Mouse (Mus musculus): Measurements from ENCODE around the gene Kat8.

Gene Kat8

DNA sequence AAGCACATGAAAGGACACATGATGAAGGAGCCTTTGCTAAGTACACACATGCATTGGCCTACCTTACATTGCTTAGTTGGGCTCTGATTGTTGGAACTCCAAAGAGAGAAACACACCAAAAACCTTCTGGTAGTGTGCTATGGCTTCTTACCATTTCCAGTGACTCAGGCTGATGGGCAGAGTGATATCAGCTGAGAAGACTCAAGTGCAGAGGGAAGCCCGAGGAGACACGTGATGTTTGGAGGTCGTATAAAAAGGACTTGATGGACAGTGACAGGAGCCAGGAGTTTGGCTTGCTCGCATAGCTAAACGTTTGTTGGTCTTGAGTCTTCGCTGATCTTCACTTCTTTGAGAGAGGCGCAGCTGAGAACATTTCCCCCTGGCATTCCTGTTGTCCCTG lies 14.8 kb upstream of the Kat8 start:
- DNase-seq (ENCODE audit: low spot score in 2 of 2): no peak

DNA sequence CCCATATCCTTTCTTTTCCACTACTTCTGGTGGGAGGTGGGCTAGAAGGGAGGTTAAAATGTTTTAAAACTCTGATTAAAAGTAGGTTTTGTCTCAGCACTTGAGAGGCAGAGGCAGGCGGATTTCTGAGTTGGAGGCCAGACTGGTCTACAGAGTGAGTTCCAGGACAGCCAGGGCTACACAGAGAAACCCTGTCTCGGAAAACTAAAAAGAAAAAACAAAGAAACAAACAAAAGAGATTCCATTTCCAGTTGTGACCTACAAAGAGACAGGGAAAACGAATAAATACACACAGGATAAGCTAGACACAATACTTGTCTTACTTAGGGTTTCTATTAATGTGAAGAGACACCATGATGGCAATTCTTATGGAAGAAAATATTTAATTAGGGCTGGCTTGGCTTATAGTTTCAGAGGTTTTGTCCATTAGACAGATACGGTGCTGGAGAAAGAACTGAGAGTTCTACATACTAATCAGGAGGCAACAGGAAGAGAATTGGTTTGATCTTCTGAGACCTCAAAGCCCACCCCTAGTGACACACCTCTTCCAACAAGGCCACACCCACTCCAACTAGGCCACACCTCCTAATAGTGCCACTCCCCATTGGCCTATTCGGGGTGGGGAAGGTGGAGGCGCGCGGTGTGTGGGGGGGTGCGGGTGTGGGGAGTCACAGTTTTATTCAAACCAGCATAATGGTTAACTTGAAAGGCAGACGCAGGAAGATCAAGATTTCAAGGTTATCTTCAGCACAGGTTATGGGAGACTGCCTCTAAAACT lies 13.9 kb upstream of the Kat8 start:
- no peak for DNase-seq (ENCODE audit: low spot score in 2 of 2)

DNA sequence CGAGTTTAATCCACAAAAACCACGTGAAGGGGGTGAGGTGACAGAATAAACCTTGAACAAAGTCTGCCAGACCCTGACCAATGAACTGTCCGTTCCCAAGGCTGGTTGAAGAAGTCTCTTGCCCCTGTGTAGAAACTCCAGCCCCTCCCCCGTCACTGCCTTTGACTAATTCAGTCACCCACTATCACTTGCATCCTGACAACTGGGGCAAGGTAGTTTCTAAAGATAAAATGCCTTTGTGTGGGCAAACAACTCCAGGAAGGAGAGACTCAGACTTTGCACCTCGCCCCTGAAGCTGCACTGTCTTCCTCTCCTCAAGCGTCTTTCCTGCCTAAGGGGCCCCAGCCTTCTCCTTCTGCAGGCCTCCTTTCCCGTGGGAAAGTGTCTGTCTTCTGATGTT lies 12.3 kb upstream of the Kat8 start:
- DNase-seq (ENCODE audit: low spot score in 2 of 2): no peak

DNA sequence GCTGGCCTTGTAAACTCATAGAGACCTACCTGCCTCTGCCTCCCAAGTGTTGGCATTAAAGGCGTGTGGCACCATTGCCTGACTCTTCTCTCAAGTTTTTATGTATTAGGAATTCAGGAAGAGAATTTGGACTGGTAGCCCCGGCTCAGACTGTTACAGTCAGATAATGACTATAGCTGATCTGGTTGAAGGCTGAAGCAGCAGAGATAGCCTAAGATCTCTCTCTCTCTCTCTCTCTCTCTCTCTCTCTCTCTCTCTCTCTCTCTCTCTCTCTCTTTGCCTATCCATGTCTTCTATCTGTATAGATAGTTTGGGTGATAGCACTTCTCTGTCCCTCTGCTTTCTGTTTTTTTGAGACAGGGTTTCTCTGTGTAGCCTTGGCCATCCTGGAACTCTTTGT lies 10.5 kb upstream of the Kat8 start:
- DNase-seq (ENCODE audit: low spot score in 2 of 2): no peak

DNA sequence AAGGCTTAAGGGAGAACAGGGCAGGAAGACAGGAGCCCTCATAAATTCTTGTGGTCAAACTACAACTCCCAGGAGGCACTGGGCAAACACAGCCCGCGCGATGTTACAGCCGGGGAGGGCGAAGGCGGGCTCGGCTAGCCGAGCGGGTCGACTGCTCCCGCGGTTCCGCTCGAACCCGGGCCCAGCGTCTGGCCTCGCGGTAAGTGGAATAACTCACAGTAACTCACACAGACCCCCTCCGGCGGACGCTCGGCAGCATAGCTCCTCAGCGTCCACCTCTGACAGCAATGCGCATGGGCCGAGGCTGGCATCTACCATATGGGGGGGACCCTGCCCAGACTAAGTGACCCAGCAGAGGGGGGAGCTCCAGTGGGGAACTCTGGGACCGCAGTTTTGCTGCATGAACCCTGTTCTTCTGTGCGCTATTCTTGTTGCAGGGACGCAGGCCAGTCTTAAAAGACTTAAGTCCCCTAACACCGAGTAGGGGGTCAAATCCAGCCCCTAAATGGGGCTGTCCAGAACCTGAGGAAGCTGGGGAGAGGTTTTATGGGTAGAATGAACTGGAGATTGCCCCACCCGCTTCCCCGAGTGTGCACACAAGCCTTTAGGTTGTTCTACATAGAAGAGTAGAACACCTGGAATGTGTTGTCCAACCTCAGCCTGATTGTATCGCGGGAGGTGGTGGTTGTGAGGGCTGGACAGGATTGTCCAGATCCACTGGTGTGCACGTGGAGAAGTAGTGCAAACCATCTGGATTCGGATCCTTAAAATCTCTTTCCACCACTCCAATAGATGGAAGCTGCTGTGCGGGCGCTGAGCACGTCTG lies 8.1 kb upstream of the Kat8 start, which contains the start of gene Bckdk:
TSS of gene Bckdk (plus strand) at position 112 of the 826 bp plus-strand sequence.
- peak; percentile 74 to 75 for DNase-seq (ENCODE audit: low spot score in 2 of 2)

DNA sequence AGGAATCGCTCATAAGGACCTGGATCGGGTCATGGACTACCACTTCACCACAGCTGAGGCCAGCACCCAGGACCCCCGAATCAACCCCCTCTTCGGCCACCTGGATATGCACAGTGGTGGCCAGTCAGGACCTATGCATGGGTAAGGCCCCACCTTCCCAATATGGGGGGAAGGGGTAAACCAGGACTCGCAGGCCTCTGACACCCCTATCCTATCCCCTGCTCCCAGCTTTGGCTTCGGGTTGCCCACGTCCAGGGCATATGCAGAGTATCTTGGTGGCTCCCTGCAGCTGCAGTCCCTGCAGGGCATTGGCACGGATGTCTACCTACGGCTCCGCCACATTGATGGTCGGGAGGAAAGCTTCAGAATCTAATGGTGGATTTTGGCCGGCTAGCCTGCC lies 4.4 kb upstream of the Kat8 start:
- no peak for DNase-seq (ENCODE audit: low spot score in 2 of 2)

DNA sequence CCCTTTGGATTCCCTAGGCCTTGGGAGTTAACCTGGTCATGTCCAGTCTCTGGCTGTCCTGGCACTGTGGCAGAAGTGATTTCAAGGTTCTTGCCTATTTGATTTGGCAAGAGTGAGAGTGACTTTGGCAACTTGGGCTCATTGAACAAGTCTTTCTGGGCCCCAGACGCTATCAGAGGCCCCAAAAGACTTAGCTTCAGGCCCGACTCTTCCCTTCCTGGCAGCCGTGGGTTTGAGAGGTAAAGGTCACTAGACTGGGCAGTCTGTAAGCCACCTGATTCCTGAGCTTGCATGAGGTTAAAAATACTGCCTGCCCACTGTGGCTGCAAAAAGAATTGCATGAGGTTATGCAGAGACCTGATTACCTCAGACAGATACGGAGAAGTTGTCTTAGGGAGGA lies 3.7 kb upstream of the Kat8 start:
- DNase-seq (ENCODE audit: low spot score in 2 of 2): no peak

DNA sequence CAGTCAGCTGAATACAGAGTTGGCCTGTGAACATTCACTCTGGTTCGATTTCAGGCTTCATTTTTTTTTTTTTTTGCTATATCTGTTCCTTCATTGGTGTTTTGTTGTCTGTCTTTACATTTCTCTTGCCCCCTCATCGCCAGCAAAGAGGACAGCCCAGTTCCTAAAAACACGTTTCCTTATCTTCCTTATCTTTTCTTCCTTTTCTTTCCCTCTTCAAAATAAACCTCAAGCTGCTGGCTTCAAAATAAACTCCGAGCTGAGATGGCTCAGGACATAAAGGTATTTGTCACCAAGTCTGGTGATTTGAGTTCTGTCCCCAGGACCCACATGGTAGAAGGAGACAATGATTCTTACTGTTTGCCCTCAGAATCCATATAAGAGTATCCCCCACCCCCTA lies 622 bp downstream of the Kat8 start:
- no peak for DNase-seq (ENCODE audit: low spot score in 2 of 2)

DNA sequence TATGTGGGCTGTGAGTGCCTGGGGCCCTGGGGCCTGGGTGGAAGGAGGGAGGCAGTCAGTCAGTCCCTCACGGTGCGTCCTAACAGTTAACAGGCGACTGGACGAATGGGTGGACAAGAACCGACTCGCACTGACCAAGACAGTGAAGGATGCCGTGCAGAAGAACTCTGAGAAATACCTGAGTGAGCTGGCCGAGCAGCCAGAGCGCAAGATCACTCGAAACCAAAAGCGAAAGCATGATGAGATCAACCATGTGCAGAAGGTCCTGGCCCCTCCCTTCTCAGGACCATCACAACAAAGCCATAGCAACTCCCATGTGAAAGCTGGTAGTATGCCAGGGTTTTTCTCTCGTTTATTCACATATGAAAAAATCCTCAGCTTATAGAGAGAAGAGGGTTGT lies 3.0 kb downstream of the Kat8 start:
- DNase-seq (ENCODE audit: low spot score in 2 of 2): no peak

DNA sequence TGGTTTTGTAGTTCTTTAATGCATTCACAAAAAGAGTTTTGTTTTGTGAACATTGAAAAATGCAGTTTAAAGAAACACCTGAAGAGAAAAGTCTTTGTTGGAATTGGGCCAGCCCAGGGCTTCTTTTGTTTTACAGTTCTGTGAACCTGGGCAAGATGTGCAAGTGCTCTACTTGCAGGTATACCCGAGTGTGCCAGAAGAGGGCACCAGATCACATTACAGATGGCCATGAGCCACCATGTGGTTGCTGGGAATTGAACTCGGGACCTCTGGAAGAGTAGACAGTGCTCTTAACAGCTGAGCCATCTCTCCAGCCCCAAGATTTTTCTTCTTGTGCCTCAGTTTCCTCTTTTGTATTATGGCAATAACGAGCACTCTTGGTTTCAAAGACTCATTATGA lies 5.9 kb downstream of the Kat8 start:
- DNase-seq (ENCODE audit: low spot score in 2 of 2): no peak

DNA sequence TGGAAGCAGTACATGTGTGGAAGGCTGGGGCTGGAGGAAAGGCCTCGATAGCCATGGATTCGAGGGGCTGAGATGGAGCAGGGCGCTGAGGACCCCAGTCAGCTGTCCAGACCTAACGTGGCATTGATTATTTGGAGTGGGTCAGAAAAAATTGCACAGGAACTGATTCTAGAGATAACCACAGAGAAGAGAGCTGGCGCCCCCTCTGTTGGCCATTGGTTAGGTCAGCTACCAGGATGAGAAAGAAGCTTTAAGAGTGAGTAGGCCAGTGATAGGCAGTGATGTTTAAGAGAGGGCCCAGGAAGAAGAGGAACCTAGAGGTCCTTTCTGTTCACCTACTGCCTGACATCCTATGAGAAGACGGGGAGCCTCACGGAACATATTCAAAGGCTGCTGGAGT lies 7.0 kb downstream of the Kat8 start:
- no peak for DNase-seq (ENCODE audit: low spot score in 2 of 2)

DNA sequence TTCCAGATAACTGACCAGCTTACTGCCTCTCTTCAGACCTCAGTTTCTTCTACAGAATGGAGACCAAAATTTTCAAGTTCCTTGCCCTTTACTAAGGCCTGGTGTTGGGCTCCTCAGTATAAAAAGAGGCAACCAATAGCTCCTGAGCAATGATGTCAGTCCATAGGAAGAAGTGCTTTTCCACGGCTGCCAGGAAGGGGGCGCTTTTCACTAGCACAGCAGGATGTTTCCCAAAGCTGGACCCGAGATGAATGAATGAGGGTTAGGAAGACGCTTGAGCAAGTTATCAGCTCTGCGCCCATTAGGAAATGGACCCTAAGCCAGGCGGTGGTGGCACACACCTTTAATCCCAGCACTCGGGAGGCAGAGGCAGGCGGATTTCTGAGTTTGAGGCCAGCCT lies 9.2 kb downstream of the Kat8 start:
- DNase-seq (ENCODE audit: low spot score in 2 of 2): no peak

DNA sequence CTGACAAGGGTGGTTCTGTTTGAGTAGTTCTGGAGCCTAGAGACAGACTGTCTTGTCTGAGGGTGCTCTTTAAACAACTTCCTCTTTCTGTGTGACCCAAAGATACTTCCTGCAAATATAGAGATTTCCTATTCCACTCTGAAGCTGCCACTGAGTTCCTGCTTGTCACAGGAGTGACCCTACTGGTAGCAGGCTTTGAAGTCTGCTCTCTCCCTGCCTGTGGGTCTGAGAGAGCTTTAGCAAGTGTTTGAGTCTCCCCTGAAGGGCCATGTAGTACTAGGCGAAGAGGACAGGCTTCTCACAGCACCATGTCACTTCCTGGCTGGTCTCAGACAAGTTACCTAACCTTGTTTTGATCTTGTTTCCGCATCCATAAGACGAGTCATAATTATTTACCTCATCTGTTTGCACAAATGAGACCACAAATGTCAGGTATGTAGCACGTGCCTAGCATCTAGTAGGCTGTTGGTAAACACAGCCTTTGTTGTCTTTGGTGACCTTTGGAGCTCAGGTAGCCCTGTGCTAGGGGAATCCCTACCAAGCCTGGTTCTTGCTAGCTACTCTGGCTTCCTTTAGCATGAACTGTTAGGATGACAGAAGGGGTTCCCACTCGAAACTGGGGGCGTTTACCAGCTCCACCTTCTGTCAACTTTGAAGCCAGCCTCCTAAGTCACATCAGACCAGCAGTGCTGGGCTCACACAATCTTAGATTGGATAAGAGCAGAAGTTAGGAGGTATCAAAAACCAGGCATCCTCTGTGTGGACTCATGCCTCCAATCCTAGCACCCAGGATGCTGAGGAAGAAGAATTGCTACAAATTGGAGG lies 10.3 kb downstream of the Kat8 start:
- no peak for DNase-seq (ENCODE audit: low spot score in 2 of 2)

DNA sequence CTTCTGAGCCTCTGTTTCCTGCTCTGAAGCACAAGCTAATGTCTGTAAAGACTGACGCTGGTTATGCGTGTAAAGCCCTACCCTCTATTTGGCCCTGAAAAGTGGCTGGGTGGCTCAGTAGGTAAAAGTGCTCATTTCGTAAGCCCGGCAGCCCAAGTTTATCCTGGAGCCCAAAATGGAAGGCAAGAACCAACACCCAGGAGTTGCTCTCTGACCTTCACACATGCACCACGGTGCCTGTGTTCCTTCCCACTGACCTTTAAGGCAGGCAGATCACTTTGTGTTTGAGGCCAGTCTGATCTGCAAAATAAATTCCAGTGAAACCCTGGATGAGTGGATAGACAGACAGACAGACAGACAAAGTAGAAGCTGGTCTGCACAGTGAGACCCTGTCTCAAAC lies 11.4 kb downstream of the Kat8 start:
- no peak for DNase-seq (ENCODE audit: low spot score in 2 of 2)

DNA sequence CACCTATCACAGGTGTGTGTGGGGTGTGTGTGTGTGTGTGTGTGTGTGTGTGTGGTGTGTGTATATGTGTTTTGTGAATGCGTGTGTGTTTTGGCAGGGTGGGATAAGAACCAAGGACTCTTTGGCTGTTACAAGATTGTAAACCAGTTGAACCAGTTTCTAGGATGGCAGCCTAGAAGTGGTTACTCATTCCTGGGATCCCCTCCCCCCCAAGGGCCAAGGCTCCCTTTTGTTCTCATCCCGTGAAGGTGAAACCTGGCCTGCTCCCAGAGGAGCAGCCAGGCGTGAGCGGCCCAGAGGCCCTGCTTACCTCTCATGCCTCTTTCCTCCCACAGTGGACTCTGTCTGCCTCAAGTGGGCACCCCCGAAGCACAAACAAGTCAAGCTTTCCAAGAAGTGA lies 12.9 kb downstream of the Kat8 start:
- no peak for DNase-seq (ENCODE audit: low spot score in 2 of 2)

DNA sequence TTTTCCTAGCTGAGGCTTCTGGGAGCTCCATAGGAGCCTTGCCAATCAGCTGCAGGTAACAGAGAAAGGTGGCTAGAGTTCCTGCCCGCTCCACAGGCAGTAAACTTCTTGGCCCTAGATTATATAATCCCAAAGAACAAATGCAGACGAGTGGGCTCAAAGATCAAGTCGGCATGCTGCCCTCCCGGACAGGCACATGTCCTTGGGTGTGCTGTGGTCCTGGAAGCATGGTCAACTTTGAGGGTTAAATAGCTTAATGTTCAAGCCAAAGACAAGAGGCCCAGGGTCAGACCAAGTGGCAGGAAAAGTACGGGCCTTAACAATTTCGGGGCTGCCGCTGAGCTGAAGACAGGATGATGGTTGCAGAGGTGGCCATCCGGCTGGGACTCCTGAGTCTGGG lies 13.8 kb downstream of the Kat8 start:
- no peak for DNase-seq (ENCODE audit: low spot score in 2 of 2)

DNA sequence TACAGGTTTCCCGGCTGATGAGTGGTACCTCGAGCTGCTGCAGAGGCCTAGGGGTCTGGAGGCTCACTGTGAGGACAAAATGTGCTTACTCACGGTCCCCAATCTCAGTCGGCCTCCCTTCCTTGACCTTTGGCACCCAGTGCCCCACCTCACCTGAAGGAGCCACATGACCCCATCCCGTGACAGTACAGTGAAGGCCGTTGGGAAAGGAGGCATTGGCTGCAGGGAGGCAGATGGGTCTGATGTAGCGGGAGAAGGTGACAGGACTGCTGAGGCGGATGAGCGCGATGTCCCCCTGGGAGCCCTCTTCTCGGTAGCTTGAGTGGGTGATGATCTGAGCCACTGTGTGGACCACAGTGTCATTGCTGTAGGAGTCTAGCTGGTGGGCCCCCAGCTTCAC lies 14.5 kb downstream of the Kat8 start:
- DNase-seq (ENCODE audit: low spot score in 2 of 2): no peak

DNA sequence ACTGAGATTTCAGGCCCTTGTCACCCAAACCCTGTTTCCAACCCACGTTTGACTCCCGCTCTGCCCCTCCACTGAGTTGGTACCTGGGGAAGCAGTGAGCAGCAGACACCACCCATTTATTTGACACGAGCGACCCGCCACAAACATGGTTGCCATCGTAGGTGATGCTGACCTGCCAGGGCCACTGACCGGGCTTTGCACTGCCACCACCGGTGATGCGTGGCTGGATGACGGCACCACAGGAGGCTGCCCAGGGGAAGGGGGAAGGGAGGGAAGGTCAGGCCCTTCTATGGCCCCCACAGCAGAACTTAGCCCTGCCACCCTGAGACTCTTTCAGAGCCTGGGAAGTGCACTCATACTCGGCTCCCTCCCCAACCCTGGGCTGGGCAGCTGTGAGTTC lies 15.4 kb downstream of the Kat8 start:
- no peak for DNase-seq (ENCODE audit: low spot score in 2 of 2)

DNA sequence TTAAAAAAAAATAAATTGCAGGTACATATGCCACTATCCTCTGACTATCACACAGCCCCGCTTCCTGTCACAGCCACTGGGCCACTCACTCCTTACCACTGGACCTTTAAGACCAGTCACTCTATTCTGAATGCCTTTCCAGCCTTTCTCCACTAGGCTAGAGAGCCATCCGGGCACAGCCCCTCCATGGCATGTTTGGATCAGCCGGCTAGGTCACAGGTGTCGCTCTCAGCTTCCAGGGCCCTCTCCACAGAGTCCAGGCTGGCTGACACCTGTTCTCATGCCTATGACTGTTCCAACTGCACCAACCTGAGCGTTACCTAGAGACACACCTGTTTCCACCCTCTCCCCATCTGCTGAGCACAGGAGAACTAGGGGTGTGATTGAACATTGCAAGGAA lies 16.3 kb downstream of the Kat8 start:
- no peak for DNase-seq (ENCODE audit: low spot score in 2 of 2)

DNA sequence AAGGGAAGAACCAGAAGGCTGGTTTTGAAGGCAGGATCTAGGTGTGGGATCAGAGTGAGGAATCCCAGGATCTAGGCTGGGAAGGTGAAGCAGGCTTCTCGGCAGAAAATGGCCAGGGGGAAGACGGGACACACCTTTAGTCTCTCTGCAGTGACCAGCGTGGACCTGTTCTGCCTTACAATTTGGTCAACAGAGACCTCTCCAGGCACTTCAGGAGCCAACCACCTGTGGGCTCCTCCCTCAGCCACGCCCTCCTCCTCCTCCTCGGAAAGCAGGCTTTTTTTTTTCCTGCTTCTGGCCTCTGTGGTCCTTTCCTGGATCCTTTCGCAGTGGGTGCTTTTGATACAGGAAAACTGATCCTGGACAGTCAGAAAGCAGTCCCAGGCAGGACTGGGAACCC lies 17.6 kb downstream of the Kat8 start, which contains the start of gene Prss8:
TSS of gene Prss8 (minus strand) at position 182 of the 400 bp plus-strand sequence.
- DNase-seq (ENCODE audit: low spot score in 2 of 2): no peak

DNA sequence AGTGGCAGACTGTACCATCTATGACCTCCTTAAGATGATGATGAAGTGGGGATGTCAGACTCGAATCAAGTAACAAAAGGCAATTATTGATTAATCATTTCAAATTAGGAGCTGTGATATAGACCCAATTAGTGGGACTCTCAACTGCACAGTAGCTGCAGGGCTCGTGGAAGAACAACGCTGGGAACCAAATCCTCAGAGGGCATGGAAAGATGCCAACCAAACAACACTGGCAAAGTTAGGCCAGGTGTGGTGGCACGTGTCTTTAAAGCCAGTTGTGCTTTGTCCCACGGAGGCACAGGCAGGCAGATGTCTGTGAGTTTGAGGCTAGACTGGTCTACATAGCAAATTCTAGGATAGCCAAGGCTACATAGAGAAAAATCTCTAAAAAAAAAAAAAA lies 18.3 kb downstream of the Kat8 start:
- DNase-seq (ENCODE audit: low spot score in 2 of 2): no peak
